Mouse (Mus musculus): ENCODE data around the gene Nck2. TPM values are rescaled to one million over a fixed set of nuclear protein-coding genes. Genes with fewer than 3 reads are reported as not detected.
A peak's percentile ranks its signal among the peaks of the same experiment; 100 is the strongest.
"Not testable (repeated sequence)": the region's sequence is repeated elsewhere in the genome, so short reads cannot be mapped to it uniquely, and the experiment has no call there.

Gene Nck2
- polyA plus RNA-seq, 1 experiment from 2014 or later: 37.4 TPM

- ChIA-PET CTCF (no interaction called here), POLR2A (no interaction called here)
- no peak for TF ChIP-seq CTCF (IDR thresholded peaks at IDR 0.05)
- in situ Hi-C loops (cut with MboI; ENCODE audit: low pct_unique_long_range_greater_than_20kb): no loop called here
- no peak for ATAC-seq
- no peak for DNase-seq (ENCODE audit: low read depth, low spot score)
- H3K27me3 ChIP-seq: no peaks in the 10 kb centered on the region
Measured at GRCm38 (mm10) chr1:43520216-43520988, 76.0 kb downstream of the Nck2 start.

GRCm38 (mm10) chr1:43520989-43521371 lies 76.6 kb downstream of the Nck2 start:
- TF ChIP-seq CTCF (IDR thresholded peaks at IDR 0.05): no peak

GRCm38 (mm10) chr1:43521512-43521911 lies 77.1 kb downstream of the Nck2 start:
- no peak for DNase-seq (ENCODE audit: low read depth, low spot score)
- H3K27me3 ChIP-seq: no peaks in the 10 kb centered on the region
- no peak for ATAC-seq
- POLR2A ChIA-PET: no interaction called here
- TF ChIP-seq CTCF (IDR thresholded peaks at IDR 0.05): no peak
- CTCF ChIA-PET: no interaction called here
- in situ Hi-C loops (cut with MboI; ENCODE audit: low pct_unique_long_range_greater_than_20kb): no loop called here

More at GRCm38 (mm10) chr1:43520989-43521371, 76.6 kb downstream of the Nck2 start:
- CTCF ChIA-PET: no interaction called here
- in situ Hi-C loops (cut with MboI; ENCODE audit: low pct_unique_long_range_greater_than_20kb): no loop called here
- no peak for DNase-seq (ENCODE audit: low read depth, low spot score)
- no peaks in the 10 kb centered on the region for H3K27me3 ChIP-seq
- POLR2A ChIA-PET: no interaction called here
- no peak for ATAC-seq

GRCm38 (mm10) chr1:43521950-43522349 lies 77.6 kb downstream of the Nck2 start:
- ChIA-PET CTCF (no interaction called here), POLR2A (no interaction called here)
- no peaks in the 10 kb centered on the region for H3K27me3 ChIP-seq
- ATAC-seq (no peak), DNase-seq (ENCODE audit: low read depth, low spot score) (no peak)
- in situ Hi-C loops (cut with MboI; ENCODE audit: low pct_unique_long_range_greater_than_20kb): no loop called here
- no peak for TF ChIP-seq CTCF (IDR thresholded peaks at IDR 0.05)

DNA sequence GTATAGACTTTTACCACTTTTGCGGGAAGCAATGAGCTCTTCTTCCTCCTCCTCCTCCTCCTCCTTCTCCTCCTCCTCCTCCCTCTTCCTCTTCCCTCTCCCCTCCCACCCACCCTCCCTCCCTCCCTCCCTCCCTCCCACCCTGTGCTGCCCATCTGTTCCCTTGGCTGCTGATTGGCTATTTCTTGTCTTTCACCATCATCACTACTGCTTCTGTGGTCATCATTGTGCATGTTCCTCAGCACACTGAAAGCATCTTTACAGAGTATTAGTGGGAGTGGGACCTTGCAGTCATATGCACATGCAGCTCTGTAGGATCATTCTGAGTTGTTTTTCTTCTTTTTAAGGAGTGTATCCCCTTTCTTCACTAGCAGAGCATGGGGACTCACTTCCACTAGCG lies 78.6 kb downstream of the Nck2 start:
- POLR2A ChIA-PET: no interaction called here
- no peak for TF ChIP-seq CTCF (IDR thresholded peaks at IDR 0.05)
- H3K27me3 ChIP-seq: no peaks in the 10 kb centered on the region
- no peak for ATAC-seq
- no peak for DNase-seq (ENCODE audit: low read depth, low spot score)
- CTCF ChIA-PET: no interaction called here
- in situ Hi-C loops (cut with MboI; ENCODE audit: low pct_unique_long_range_greater_than_20kb): no loop called here

DNA sequence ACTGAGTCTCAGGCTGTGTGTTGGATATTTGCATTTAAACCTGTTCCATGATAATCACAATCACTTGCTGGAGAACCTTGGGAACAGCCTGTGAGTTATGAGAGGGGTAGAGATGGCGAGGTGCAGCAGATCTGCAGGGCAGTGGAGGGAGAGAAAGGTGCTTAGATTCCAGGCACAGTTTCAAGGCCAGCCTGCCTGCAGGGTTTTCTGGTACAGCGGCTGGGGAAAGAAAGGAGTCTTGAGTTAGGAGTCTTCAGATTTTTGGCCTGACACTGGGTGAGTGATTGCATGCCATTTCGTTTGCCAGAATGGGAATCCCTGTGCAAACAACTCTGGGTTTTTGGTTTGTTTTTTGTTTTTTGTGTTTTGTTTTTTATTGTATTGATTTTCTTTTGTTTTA lies 80.0 kb downstream of the Nck2 start:
- no peak for DNase-seq (ENCODE audit: low read depth, low spot score)
- in situ Hi-C loops (cut with MboI; ENCODE audit: low pct_unique_long_range_greater_than_20kb): no loop called here
- ATAC-seq: no peak
- no peak for TF ChIP-seq CTCF (IDR thresholded peaks at IDR 0.05)
- ChIA-PET POLR2A (no interaction called here), CTCF (no interaction called here)
- no peaks in the 10 kb centered on the region for H3K27me3 ChIP-seq

DNA sequence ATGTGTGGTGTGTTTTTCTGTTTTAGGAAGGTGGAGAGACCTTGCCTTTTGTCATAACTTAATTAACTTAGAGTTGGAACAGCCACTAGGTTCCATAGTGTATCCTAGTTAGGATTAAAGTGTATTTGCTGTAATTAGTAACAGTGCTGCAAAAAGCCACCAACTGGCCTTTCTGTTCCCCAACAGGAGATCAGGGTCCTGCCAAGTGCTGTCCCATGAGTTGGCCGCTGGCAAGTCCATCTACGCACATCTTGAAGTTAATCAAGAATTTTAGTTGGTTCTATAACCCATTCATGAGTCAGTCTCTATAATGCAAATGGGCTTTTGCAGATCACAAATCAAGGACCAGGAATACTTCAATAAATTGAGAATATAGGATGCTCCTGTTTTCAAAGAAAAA lies 83.9 kb downstream of the Nck2 start:
- no peak for ATAC-seq
- no peaks in the 10 kb centered on the region for H3K27me3 ChIP-seq
- ChIA-PET CTCF (no interaction called here), POLR2A (no interaction called here)
- DNase-seq (ENCODE audit: low read depth, low spot score): no peak
- no peak for TF ChIP-seq CTCF (IDR thresholded peaks at IDR 0.05)
- in situ Hi-C loops (cut with MboI; ENCODE audit: low pct_unique_long_range_greater_than_20kb): no loop called here

DNA sequence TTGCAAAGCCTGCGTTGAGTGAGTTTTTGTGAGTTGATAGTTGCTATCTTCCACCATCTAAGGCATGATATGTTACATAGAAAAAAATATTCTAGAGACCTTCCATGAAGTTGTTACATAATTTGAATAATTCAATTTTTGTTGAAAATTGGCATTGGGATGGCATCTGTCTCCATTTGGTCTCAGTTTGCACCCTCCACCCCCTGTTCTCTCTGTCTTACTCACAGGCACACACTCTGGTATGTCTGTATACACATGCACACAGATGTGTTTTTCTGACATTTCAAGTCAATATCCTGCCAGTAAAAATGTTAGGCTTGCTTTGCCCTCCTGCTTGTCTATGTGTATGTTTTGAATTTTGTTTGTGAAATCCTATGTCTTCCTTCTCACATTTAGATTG lies 84.7 kb downstream of the Nck2 start:
- TF ChIP-seq CTCF (IDR thresholded peaks at IDR 0.05): no peak
- ChIA-PET CTCF (no interaction called here), POLR2A (no interaction called here)
- H3K27me3 ChIP-seq: no peaks in the 10 kb centered on the region
- ATAC-seq: no peak
- in situ Hi-C loops (cut with MboI; ENCODE audit: low pct_unique_long_range_greater_than_20kb): no loop called here
- no peak for DNase-seq (ENCODE audit: low read depth, low spot score)

- in situ Hi-C loops (cut with MboI; ENCODE audit: low pct_unique_long_range_greater_than_20kb): no loop called here
- DNase-seq (ENCODE audit: low read depth, low spot score) (peak; percentile 34), ATAC-seq (peak; percentile 68)
- no peaks in the 10 kb centered on the region for H3K27me3 ChIP-seq
- ChIA-PET CTCF (interaction anchor here (1.1 kb wide), 2 partner anchors 20 to 61 kb away, joined by 3 read pairs; no protein-coding TSS in a partner anchor), POLR2A (no interaction called here)
- no peak for TF ChIP-seq CTCF (IDR thresholded peaks at IDR 0.05)
Measured at GRCm38 (mm10) chr1:43530295-43531020, 86.1 kb downstream of the Nck2 start.

GRCm38 (mm10) chr1:43531307-43531706 lies 86.9 kb downstream of the Nck2 start:
- no peak for DNase-seq (ENCODE audit: low read depth, low spot score)
- CTCF ChIA-PET: no interaction called here
- POLR2A ChIA-PET: interaction anchor here (0.6 kb wide), 1 partner anchor 257 kb away, joined by 4 read pairs; no protein-coding TSS in a partner anchor
- ATAC-seq: no peak
- no peak for TF ChIP-seq CTCF (IDR thresholded peaks at IDR 0.05)
- no peaks in the 10 kb centered on the region for H3K27me3 ChIP-seq
- in situ Hi-C loops (cut with MboI; ENCODE audit: low pct_unique_long_range_greater_than_20kb): no loop called here

GRCm38 (mm10) chr1:43532279-43532678 lies 87.9 kb downstream of the Nck2 start:
- TF ChIP-seq CTCF (IDR thresholded peaks at IDR 0.05): no peak
- ChIA-PET POLR2A (interaction anchor here (0.6 kb wide), 1 partner anchor 378 kb away, joined by 3 read pairs; no protein-coding TSS in a partner anchor), CTCF (interaction anchor here (1.6 kb wide), 1 partner anchor 20 kb away, joined by 5 read pairs; no protein-coding TSS in a partner anchor)
- in situ Hi-C loops (cut with MboI; ENCODE audit: low pct_unique_long_range_greater_than_20kb): no loop called here
- no peak for DNase-seq (ENCODE audit: low read depth, low spot score)
- no peaks in the 10 kb centered on the region for H3K27me3 ChIP-seq
- ATAC-seq: no peak

DNA sequence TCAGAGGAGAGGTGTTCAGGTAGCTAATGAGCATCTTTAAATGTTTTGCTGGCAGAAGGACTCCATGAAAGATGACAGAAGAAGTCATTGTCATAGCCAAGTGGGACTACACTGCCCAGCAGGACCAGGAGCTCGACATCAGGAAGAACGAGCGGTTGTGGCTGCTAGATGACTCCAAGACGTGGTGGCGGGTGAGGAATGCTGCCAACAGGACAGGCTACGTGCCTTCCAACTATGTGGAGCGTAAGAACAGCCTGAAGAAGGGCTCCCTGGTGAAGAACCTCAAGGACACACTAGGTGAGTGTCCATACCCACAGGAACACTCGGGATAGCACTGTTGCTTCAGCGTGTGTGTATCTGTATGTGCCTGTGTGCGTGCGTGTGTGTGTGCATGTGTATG lies 89.1 kb downstream of the Nck2 start:
- POLR2A ChIA-PET; DNase-seq (ENCODE audit: low read depth, low spot score); in situ Hi-C loops (cut with MboI; ENCODE audit: low pct_unique_long_range_greater_than_20kb); H3K27me3 ChIP-seq; ATAC-seq: not testable (repeated sequence)
- CTCF ChIA-PET: interaction anchor here (1.6 kb wide), 1 partner anchor 19 kb away, joined by 5 read pairs; no protein-coding TSS in a partner anchor

Data from Patski (cell line).